Mouse (Mus musculus) spleen, postnatal 14 days (tissue): ENCODE results near the gene Arsg.

Source experiments
- DNase-seq, 2 experiments: peaks; one replicate each; pipeline ENCODE4 v3.0.0; 2021 to 2022; ENCODE audit warnings: low spot score in 2 of 2

Gene Arsg

DNA sequence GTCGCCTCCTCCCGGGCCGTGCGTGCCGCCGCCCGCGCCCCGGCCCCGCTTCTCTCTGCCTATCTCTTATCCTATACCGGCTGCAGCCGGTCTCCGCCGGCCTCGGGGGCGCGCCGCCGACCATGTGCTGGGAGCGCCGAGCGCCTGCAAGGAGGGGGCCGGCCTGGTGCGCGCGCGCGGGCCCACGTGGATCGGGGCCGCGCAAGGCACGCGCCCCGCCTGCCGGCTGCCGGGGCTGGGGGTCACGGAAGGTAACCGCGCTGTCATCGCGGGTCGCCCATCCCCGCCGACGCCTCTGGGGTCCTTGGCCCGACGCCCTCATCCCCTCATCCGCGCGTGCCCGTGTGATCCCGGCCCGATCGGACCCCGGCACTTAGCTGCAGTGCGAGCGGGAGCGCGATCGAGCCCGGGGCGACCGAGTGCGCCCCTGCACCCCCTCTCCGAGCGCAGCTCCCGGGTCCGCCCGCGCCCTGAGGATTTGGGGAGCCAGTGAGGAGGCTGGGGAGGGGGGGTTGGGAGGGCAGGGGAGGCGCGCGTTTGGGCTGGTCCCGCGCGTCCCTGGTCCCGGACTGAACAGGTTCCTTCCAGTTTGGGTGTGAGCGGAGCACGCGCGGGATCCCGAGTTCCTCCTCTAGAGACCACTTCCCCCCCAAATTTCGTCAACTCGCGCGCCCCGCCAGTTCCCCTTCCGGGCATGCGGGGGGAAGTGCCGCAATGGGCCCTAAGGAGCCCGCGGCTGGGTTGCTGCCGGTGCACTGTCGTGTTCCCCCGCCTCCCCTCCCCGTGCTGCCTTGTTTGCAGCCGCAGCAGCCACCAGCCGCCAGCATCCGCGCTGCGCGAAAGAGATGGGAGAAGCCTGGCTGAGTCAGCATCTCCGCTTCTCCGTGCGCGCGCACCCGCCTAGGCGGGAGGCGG lies at the start of gene Arsg, which contains the start of gene Slc16a6:
TSS of gene Arsg (plus strand) at position 204 of the 915 bp plus-strand sequence.
TSS of gene Slc16a6 (minus strand) at position 428 of the 915 bp plus-strand sequence.
- peak; percentile 79 to 85 for DNase-seq

DNA sequence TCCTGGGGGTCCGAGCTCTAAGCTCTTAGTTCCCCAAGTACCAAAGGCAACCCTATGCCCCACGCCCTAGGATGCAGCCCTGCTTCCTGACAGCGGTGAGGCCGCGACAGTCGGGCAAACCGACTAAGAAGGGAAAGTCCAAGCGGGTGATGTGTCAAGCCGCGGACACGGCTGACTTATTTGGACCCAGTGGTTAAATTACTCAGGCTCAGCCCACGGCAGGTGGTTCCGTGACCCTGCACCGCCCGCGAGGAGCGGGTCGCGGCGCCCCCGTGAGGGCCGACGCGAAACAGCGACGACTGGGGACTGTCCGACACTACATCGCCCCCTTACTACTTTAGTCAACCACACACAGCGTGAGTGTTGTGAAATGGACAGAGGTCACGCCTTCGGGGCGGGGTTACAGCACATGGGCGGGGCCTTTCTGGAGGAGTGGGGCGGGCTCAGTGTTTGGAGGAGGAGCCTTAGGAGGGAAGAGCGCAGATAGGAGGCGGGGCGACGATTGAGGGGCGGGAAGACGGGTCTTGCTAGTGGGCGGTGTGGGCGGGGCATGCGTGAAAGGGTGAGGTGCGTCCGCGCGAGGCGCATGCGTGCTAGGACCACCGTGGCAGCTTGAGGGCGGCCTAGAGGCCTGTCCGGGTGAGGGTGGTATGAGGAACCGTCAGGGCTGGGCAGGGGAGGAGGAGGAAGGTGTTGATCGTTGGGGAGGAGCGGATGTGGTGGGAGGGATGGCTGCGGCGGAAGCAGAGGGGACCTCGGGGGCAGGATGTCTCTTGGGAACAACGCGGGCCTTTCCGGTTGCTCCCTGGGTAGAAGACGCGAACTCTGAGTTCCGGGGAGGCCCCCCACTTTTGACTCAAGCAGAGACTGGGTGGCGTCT lies 47.5 kb upstream of the Arsg start, which contains the start of gene Amz2:
TSS of gene Amz2 (plus strand) at position 555 of the 880 bp plus-strand sequence.
- peak; percentile 99 for DNase-seq

DNA sequence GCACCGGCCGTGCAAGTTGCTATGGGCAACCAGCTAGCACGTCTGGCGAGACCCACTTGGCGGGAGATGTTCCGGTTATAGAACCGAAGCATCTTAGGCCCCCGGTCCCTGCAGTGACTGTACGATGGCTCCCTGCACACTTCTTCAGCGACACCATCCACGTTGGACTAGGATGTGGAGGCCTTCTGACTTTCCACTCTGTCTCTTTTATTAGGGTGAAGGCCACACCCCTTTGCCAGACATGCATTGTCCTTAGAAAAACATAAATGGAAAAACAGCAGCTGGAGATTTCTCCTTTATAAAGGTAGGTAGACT lies 46.9 kb upstream of the Arsg start:
- DNase-seq: no peak

DNA sequence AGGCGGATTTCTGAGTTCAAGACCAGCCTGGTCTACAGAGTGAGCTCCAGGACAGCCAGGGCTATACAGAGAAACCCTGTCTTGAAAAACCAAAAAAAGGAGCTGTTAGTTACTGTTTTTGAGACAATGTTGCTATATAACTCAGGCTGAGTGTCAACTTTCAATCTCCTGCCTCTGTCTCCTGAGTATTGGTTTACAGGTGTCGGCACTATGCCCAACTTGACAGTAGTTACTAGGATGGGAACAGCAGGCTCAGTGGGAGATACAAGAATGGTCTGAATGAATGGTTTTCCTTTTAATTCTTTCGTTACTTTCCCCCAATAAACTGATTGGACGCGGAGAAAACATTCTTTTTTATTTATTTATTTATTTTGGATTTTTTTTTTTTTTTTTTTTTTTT lies 45.8 kb upstream of the Arsg start:
- DNase-seq: no peak

DNA sequence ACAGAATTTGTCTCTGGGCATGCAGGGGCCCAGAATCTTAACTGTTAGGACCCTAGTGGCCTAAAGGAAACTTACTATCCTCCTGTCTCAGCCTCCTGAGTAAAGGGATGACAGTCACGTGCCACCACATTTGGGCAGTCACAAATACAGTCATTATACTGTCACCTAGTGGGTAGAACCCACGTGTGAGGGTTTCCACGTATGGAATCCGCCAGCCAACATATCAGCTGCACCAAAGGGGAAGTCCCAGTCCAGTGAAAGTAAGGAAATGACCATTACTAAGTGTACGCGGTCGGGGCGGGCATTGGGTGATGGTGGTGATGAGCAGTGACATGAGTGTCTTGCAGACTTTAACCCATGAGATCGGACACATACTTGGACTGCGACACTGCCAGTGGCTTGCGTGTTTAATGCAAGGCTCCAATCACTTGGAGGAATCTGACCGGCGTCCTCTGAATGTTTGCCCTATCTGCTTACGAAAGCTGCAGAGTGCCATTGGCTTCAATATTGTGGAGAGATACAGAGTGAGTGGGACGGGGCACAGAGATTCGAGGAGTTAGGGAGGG lies 38.9 kb upstream of the Arsg start:
- no peak for DNase-seq

DNA sequence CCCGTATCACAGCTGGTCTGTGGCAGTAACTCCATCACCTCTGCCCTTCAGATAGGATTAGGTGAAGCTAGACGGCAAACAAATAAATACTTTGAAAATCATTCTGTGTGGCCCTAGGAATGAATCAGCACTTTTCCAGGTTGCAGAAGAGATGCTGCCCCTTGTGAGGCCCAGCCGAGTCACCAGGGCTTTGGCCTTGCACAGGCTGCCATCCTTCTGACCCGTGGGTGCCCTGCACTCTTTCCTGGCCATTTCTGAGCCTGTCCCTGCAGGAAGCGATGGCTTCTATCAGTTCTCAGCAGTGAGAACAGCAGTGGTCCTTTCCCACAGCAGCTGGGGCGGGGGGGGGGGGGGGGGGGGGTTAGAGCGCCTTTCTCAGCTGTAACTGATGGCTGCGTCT lies 36.3 kb upstream of the Arsg start:
- no peak for DNase-seq

DNA sequence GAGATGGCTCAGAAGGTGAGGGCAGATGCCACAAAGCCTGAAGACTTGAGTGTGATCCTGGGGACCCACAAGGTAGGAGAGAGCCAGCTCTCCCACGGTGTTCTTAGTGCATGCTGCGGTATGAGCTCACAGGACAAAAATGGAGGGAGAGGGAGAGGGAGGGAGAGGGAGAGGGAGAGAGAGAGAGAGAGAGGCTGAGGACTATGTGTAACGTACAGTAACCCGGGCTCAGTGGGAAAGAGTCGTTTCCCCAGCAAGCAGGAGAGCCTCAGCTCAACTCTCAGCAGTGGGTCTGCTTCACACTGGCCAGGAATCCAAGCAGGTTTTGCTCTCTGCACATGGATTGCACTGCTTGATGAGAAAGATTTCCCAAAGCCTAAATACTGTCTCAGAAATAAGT lies 34.0 kb upstream of the Arsg start:
- no peak for DNase-seq

DNA sequence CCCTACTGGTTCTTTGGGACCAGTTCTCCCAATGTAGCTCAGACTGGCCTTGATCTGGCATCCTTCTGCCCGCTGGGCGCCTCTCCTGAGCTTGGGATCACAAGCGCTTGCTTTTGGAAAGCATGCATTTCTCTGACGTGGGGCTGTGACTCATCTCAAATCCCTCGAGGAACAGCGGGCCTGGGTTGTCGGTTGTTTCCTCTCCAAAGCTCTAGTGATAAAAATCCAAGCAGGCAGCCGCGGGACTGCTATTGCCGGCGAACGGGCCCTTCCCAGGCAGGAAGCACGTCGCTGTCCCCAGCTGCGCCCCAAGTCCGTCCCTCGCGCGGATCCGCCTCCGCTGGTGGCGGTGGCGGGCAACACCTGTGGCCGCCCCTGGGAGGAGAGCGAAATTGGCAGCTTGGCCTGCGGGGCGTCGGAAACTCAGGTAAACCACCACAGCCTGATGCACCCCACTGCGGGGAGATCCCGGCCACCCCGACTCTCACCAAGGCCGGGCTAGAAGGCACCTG lies 33.3 kb upstream of the Arsg start:
- peak; percentile 55 to 71 for DNase-seq

DNA sequence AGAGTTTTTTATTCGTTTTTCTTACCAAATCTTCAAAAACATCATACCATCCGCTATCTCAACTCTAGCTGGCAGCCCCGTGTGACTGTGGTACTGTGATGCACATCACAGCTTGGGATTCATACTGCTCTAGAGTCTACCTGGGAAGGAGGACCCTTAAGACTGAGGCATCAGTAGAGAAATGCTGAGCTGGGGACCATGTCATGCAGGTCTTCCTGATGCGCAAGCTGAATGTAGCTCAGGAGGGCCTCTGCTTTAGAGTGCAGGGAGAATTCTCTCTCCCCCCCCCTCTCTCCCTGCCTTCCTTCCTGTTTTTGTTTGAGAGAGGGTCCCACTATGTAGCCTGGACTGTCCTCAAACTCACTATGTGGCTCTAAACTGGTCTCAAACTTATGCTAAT lies 32.5 kb upstream of the Arsg start:
- DNase-seq: no peak

DNA sequence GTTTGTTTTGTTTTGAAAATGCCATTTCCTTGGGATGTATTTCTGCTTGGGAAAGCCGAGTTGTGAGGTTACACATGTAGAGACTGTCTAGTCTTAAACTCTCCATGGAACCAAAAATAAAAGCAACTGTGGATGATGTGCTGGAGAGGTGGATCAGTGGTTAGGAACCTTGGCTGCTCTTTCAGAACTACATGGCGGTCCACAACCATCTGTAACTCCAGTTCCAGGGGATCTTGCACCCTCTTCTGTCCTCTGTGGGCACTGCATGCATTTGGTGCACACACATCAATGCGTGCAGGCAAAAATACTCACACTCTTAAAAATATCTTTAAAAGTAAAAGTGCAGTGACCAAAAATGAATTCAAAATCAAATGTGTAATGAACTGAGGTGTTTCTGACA lies 32.1 kb upstream of the Arsg start:
- peak in 1 of 2 experiments; percentile 47 for DNase-seq

DNA sequence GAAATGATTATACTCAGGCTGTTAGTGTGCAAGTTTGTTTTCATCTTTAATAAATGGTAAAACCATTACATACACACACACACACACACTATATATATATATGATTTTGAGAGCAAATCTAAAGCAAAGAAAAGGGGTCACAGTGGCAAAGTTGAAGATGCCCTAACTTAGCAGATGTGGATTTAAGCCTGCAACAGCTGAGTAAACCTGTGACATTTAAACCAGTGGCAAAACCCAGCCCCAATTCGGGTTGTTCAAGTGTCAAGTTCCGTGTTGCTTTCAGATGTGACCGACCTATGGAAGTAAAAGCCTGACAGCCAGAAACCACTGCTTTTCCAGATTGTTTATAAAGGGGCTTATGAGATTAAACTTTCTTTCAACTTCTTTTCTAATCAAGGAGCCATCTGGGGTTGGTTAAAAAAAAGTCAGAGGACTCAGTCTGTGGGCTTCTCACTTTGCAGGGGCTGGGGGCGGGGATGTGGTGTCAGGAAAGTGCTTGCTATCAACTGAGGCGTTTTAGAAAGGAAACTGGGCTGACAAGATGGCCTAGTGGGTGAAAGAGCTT lies 30.9 kb upstream of the Arsg start:
- no peak for DNase-seq

DNA sequence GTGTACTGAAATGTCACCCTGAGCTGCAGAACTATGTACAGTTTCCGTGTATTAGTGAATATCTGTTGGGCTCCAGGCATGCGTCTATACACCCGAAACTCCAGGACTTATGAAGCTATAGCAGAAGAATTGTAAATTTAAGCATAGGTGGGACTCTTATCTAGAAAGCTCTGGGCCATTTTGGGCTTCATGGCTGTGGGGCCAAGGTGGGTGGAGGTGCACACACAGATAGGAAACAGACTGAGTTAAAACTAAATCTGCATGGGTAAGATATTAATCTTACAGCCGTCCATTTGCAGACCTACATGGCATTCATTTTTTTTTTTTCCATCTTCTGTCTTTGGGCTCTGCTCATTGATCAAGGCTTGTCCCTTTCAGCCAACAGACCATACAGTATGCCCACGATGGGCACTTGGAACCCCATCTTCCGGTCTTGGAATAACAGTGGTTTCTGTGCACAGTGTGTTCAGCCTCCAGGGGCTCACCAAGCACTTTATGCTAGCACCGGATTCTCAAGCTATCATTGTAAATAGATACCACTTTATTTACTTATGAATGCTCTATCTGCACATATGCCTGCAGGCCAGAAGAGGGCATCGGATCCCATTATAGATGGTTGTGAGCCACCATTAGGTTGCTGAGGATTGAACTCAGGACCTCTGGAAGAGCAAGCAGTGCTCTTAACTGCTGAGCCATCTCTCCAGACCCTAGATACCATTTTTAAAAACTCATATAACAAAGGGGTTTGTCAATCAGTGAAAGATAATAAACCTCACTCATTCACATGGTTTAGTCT lies 29.5 kb upstream of the Arsg start:
- no peak for DNase-seq

DNA sequence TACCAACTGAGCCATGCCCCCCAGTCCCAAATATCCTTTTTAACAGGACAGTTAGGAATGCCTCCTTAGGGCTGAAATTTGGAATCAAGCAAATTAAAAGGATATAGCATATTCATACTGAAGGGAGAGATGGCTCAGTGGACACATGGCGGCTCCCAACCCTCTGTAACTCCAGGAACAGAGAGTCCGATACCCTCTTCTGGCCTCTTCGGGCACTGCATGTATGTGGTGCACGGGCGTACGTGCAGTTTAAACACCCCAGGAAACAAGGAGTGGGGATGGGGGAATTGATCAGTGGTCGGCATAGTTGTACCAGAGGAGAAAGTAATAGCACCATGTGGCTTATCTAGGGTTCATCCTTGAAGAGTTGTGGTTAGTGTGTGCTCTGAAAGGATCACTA lies 28.6 kb upstream of the Arsg start:
- peak in 1 of 2 experiments; percentile 36 for DNase-seq

DNA sequence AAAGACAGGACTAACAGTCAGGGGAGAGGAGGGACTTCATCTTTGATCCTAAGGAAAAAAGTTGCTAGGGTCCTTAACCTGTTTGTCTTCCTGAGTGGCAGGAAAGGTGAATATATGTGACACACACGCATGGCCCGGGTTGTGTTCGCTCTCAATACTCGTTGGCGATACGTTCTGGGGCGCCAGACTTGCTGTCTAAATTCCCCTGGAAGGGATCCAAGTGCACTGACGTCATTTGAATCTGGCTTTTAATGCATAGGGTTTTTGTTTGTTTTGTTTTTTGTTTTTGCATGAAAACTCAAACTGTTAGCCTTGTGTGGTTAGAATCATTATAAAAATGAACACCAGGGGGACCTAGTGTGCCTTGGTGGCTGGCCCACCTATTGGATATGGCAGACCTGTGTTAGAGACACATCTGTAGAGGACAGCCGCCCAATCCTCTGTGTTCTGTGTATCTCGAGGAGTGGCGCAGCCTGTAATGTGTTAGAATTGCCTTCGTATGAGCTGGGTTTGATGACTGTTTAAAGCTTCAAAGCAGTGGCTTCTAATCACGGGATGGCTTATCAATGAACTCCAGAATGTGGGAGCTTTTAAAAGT lies 27.6 kb upstream of the Arsg start:
- DNase-seq: no peak

DNA sequence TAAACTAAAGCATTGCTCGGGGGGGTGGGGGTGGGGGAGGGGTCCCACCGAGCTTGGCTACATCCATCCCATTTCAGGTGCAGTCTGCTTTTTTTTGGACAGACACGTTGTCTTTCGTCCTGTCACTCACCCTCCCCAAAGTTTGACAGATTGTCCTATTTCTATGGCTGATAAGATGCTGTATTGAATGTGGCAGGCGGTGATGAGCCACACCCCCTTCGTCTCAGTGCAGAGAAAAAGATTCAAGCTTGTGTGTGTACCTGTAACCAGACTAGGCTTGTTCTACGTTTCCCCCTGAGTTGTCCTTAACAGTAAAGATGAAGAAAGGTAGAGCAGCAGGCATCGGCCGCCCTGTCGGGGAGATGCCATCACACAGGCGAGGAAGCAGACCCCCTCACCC lies 22.0 kb upstream of the Arsg start:
- no peak for DNase-seq

DNA sequence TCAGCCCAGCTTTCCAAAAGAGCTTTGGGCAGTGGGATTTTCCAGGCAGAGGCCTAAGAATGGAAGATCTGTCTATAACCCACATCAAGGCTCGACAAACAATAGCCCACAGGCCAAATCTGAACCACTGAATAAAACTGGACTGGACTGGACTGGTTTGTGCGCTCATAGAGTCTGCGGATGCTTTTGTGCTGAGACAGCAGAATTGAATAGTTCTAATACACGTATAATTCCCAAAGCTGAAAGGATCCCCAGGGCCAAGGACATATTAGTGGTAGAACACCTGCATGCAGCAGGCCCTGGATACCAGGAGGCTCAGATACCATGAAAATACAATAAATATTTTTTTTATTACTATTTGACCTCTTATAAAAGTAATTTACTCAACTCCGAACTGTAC lies 16.9 kb upstream of the Arsg start:
- DNase-seq: no peak

DNA sequence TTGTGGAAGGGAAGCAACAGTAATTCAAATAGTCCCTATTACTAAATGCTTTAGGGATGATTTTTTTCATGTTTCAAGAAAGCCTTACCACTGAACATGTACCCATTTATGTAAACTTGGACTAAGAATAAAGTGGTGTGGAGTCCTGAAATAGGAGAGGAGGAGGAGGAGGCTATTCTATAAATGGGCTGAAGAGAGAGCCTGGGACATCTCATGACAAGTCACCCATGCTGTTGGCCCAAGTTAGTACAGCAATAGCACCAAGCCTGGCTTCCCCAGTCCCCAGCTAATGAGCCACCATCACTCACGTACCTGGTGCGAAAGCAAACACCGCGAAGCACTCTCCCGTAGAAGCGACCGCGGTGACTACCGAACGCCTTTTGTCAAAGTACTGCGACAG lies 15.0 kb upstream of the Arsg start:
- no peak for DNase-seq

DNA sequence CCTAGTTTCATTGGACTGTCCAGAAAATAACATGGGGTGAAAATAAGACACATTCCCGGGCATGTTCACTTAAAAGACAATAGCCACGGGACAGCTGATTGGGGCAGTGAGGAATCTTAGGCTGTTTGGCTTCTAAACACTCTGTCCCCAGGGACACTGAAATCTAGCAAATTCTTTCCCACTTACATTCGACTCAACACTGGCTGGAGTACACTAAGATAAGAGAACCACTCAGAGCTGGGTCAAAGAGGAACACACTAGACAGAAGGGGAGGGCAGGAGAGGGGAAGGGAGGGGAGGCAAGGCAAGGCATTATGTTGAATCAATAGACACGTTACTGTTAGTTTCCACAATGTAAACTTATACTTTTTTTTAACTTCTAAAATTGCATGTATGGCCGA lies 12.6 kb upstream of the Arsg start:
- DNase-seq: no peak

DNA sequence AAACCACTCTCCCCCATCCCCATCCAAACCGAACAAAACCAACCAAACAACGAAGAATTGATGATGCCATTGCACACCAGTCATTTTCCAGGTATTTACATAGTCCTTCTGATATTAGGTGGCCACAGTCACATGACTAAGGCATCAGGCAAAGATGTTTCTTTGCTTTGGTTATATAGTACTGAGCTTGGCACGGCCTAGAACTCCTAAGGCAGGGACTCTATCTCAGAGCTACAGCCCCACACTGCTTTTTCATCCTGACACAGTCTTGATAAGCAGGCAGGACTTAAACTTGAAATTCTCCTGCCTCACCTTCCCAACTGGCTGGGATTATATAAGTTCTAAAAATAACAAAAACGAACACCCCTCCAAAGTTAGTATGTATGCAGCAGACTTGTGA lies 8.1 kb upstream of the Arsg start:
- DNase-seq: no peak

DNA sequence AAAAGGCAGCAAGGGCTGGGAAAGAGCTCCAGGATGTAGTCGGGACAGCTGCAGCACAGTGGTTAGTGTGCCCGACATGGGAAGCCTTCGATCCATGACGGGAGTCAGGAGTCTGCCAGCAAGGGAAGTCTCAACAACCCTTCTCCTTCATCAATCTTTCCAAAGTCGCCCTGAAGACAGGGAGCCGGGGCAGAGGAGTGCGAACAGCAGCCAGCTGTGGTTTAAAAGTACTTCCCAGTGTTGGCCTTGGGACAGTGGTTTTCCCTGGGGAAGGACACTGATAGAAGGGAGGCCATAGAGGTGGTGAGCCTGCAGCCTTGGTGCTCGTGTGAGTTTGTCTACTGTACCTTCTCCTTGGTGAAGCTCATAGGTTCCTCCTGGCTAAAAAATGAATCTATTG lies 6.2 kb upstream of the Arsg start:
- no peak for DNase-seq

DNA sequence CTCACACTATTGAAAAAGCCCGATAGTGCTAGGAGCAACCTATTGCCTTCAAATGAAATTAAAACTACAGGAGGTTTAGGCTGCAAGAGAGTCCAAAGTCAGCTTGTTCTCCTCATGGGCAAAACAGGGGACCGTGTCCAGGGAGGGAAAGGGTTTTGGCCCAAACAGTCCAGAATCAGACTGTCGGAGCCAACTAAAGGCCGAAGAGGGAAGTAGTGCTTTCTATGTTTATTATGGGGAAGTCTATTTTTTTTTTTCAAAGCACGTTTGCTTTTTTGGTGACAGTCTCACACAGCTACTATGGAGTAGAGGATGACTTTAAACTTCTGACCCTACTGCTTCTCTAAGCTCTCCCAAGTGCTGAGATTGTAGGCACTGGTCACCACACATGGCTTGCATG lies 5.0 kb upstream of the Arsg start:
- no peak for DNase-seq
